14 mouse cellular contexts compared by ENCODE assay signal in genomic region chr15:26432676-26433075, GRCm38 (mm10).
DNase-seq lines count a peak whose midpoint lies in the region; ATAC-seq and TF ChIP-seq lines count a peak whose summit lies in the region.
"Had no signal": no experiment of that assay in that cellular context is flagged by ENCODE, and none has a peak within 500 bp of the region (broad histone marks: within the 10 kb centered on the region; RNA-seq: fewer than 3 reads in every experiment).

No protein-coding gene starts in this region.

- no peak overlapping the region for H3K9ac ChIP-seq in lung, postnatal 0 days (replicated peaks; ENCODE audit: low read depth)
- H3K9ac ChIP-seq in hindbrain, embryonic 13.5 days = no peak overlapping the region
- H3K9ac ChIP-seq: lung, embryonic 15.5 days had no signal

- TF ChIP-seq EP300 in lung, postnatal 0 days (IDR thresholded peaks at IDR 0.05) = no peak

- TF ChIP-seq CTCF in lung, postnatal 0 days (IDR thresholded peaks at IDR 0.05) = no peak

- H3K36me3 ChIP-seq in lung, postnatal 0 days (ENCODE audit: insufficient read depth, low read length) = no peaks in the 10 kb centered on the region
- no peaks in the 10 kb centered on the region for H3K36me3 ChIP-seq in hindbrain, embryonic 13.5 days
- H3K36me3 ChIP-seq: lung, embryonic 15.5 days had no signal

- intact Hi-C loops in left cerebral cortex, postnatal 25 days (cut with DNase I) = no loop called here

- no peak overlapping the region for H3K4me2 ChIP-seq in lung, postnatal 0 days (replicated peaks; ENCODE audit: low read depth, low read length)
- no peak overlapping the region for H3K4me2 ChIP-seq in hindbrain, embryonic 13.5 days
- H3K4me2 ChIP-seq: liver, embryonic 11.5 days; lung, embryonic 15.5 days had no signal

- no peak overlapping the region for H3K4me3 ChIP-seq in lung, postnatal 0 days (ENCODE audit: low read depth, low read length)
- no peak overlapping the region for H3K4me3 ChIP-seq in hindbrain, embryonic 13.5 days
- H3K4me3 ChIP-seq: lung, embryonic 15.5 days; megakaryocyte, embryonic 14.5 days had no signal

- DNase-seq in adrenal gland, adult 2 months = peak; percentile 68
- no peak for DNase-seq in adrenal gland, postnatal 25 days
- DNase-seq in lung, postnatal 0 days (ENCODE audit: low spot score) = peak; percentile 7
- no peak for DNase-seq in lung, postnatal 4 days
- peak; percentile 40 to 74 for DNase-seq in layer of hippocampus, adult 18-20 months (ENCODE audit: low spot score in 2 of 2)
- peak; percentile 31 to 63 for DNase-seq in left cerebral cortex, postnatal 25 days (ENCODE audit: low spot score in 2 of 2)
- no peak for DNase-seq in ovary, postnatal 14 days (ENCODE audit: low spot score)
- DNase-seq: cerebellum, adult 9-10 months; heart, adult 18-20 months had no signal

- no peak for ATAC-seq in lung, postnatal 0 days
- ATAC-seq in hindbrain, embryonic 13.5 days (ENCODE audit: low FRiP score) = no peak
- ATAC-seq: hindbrain, postnatal 0 days had no signal

- no peaks in the 10 kb centered on the region for H3K27me3 ChIP-seq in lung, postnatal 0 days (replicated peaks; ENCODE audit: insufficient read depth, low read length)
- no peaks in the 10 kb centered on the region for H3K27me3 ChIP-seq in hindbrain, embryonic 13.5 days
- H3K27me3 ChIP-seq: lung, embryonic 15.5 days; megakaryocyte, embryonic 14.5 days had no signal

- H3K9me3 ChIP-seq in lung, postnatal 0 days (ENCODE audit: low read length) = no peaks in the 10 kb centered on the region
- no peaks in the 10 kb centered on the region for H3K9me3 ChIP-seq in hindbrain, embryonic 13.5 days
- H3K9me3 ChIP-seq: lung, embryonic 15.5 days; megakaryocyte, embryonic 14.5 days had no signal

- WGBS in lung, postnatal 0 days = 55% methylated on average over 2 of the region's 2 CpGs
- WGBS in hindbrain, embryonic 13.5 days = 77% methylated on average over 2 of the region's 2 CpGs

- no peaks in the 10 kb centered on the region for H3K4me1 ChIP-seq in lung, postnatal 0 days (ENCODE audit: insufficient read depth, low read depth, low read length)
- H3K4me1 ChIP-seq in hindbrain, embryonic 13.5 days (replicated peaks) = no peaks in the 10 kb centered on the region
- H3K4me1 ChIP-seq: megakaryocyte, embryonic 14.5 days had no signal

- H3K27ac ChIP-seq in lung, postnatal 0 days (ENCODE audit: low read length) = no peak overlapping the region
- H3K27ac ChIP-seq in hindbrain, embryonic 13.5 days = no peak overlapping the region
- H3K27ac ChIP-seq: hindbrain, postnatal 0 days; lung, embryonic 15.5 days had no signal

Comparison
In these comparisons a context has a peak if more than half of its experiments do, and no peak if none do; other contexts are left out.
1. DNase-seq: peak in adrenal gland, adult 2 months (single experiment), lung, postnatal 0 days (single experiment), layer of hippocampus, adult 18-20 months (2 of 2) and left cerebral cortex, postnatal 25 days (2 of 2); none in adrenal gland, postnatal 25 days (single experiment), lung, postnatal 4 days (0 of 2) and ovary, postnatal 14 days (single experiment).